ENCODE assay signal across 22 mouse cellular contexts in genomic region chr9:94382293-94382692, GRCm38 (mm10).
DNase-seq lines count a peak whose midpoint lies in the region; ATAC-seq and TF ChIP-seq lines count a peak whose summit lies in the region.
"Had no signal": no experiment of that assay in that cellular context is flagged by ENCODE, and none has a peak within 500 bp of the region (broad histone marks: within the 10 kb centered on the region; RNA-seq: fewer than 3 reads in every experiment).

No protein-coding gene starts in this region.

- no peaks in the 10 kb centered on the region for H3K36me3 ChIP-seq in hindbrain, embryonic 16.5 days (ENCODE audit: control insufficient read depth, insufficient read depth, low read length)
- H3K36me3 ChIP-seq in hindbrain, embryonic 13.5 days: no peaks in the 10 kb centered on the region
- H3K36me3 ChIP-seq in lung, embryonic 14.5 days (ENCODE audit: insufficient read depth): no peaks in the 10 kb centered on the region
- H3K36me3 ChIP-seq: embryonic facial prominence, embryonic 10.5 days; embryonic facial prominence, embryonic 13.5 days; forebrain, embryonic 12.5 days; forebrain, embryonic 15.5 days; heart, embryonic 10.5 days had no signal

- no peaks in the 10 kb centered on the region for H3K9me3 ChIP-seq in hindbrain, embryonic 16.5 days (ENCODE audit: control insufficient read depth, low read length)
- no peaks in the 10 kb centered on the region for H3K9me3 ChIP-seq in hindbrain, embryonic 13.5 days
- H3K9me3 ChIP-seq in lung, embryonic 14.5 days (ENCODE audit: low read depth, low read length): no peaks in the 10 kb centered on the region
- H3K9me3 ChIP-seq: embryonic facial prominence, embryonic 10.5 days; embryonic facial prominence, embryonic 13.5 days; forebrain, embryonic 12.5 days; forebrain, embryonic 15.5 days; heart, embryonic 10.5 days had no signal

- no peak overlapping the region for H3K9ac ChIP-seq in hindbrain, embryonic 16.5 days (ENCODE audit: low read depth, low read length)
- no peak overlapping the region for H3K9ac ChIP-seq in hindbrain, embryonic 13.5 days
- no peak overlapping the region for H3K9ac ChIP-seq in lung, embryonic 14.5 days
- H3K9ac ChIP-seq: embryonic facial prominence, embryonic 13.5 days; forebrain, embryonic 12.5 days; forebrain, embryonic 15.5 days had no signal

- DNase-seq in cerebellum, adult 9-10 months: peak; percentile 60
- no peak for DNase-seq in cerebellum, adult 8-10 months
- peak; percentile 20 to 25 for DNase-seq in cerebellum, postnatal 25 days
- no peak for DNase-seq in cerebellum, postnatal 36 days
- DNase-seq in lung, embryonic 14.5 days: peak; percentile 33
- no peak for DNase-seq in lung, postnatal 25 days (ENCODE audit: low spot score)
- DNase-seq: adrenal gland, adult 8-10 months; adrenal gland, postnatal 25 days; embryo, embryonic 11 days; gastrocnemius, postnatal 25 days; heart, adult 2 months; kidney, adult 2 months had no signal

- H3K27ac ChIP-seq in hindbrain, embryonic 16.5 days (ENCODE audit: low read depth, low read length): no peak overlapping the region
- H3K27ac ChIP-seq in hindbrain, embryonic 13.5 days: no peak overlapping the region
- no peak overlapping the region for H3K27ac ChIP-seq in lung, embryonic 14.5 days (ENCODE audit: low read depth)
- H3K27ac ChIP-seq: embryonic facial prominence, embryonic 10.5 days; embryonic facial prominence, embryonic 13.5 days; forebrain, embryonic 12.5 days; forebrain, embryonic 15.5 days; heart, adult 2 months; heart, embryonic 10.5 days had no signal

- no peak for TF ChIP-seq CTCF in lung, embryonic 14.5 days (IDR thresholded peaks at IDR 0.05; ENCODE audit: low read depth)

- WGBS in hindbrain, embryonic 16.5 days: 69% methylated on average over 2 of the region's 2 CpGs
- WGBS in hindbrain, embryonic 13.5 days: 82% methylated on average over 2 of the region's 2 CpGs
- WGBS in lung, embryonic 14.5 days: 42% methylated on average over 2 of the region's 2 CpGs

- no peak overlapping the region for H3K4me2 ChIP-seq in hindbrain, embryonic 16.5 days (ENCODE audit: low read length)
- no peak overlapping the region for H3K4me2 ChIP-seq in hindbrain, embryonic 13.5 days
- H3K4me2 ChIP-seq in lung, embryonic 14.5 days: no peak overlapping the region
- H3K4me2 ChIP-seq: embryonic facial prominence, embryonic 13.5 days; forebrain, embryonic 12.5 days; forebrain, embryonic 15.5 days had no signal

- peak; percentile 70 for ATAC-seq in hindbrain, embryonic 16.5 days
- no peak for ATAC-seq in hindbrain, embryonic 13.5 days (ENCODE audit: low FRiP score)
- peak; percentile 25; the same call in 1 of the 2 replicates for ATAC-seq in lung, embryonic 14.5 days (ENCODE audit: insufficient read depth)
- ATAC-seq: activated CD4-positive, CD25-positive, alpha-beta regulatory T cell, adult 4 months; forebrain, embryonic 15.5 days; intestine, postnatal 0 days had no signal

- H3K4me3 ChIP-seq in hindbrain, embryonic 16.5 days (ENCODE audit: low read length): no peak overlapping the region
- no peak overlapping the region for H3K4me3 ChIP-seq in hindbrain, embryonic 13.5 days
- no peak overlapping the region for H3K4me3 ChIP-seq in lung, embryonic 14.5 days (ENCODE audit: low read depth, low read length)
- H3K4me3 ChIP-seq: embryonic facial prominence, embryonic 10.5 days; embryonic facial prominence, embryonic 13.5 days; erythroblast, embryonic 14.5 days; forebrain, embryonic 12.5 days; forebrain, embryonic 15.5 days; heart, adult 2 months; heart, embryonic 10.5 days had no signal

- H3K27me3 ChIP-seq in hindbrain, embryonic 16.5 days (replicated peaks; ENCODE audit: control insufficient read depth, insufficient read depth, low read length): no peaks in the 10 kb centered on the region
- no peaks in the 10 kb centered on the region for H3K27me3 ChIP-seq in hindbrain, embryonic 13.5 days
- H3K27me3 ChIP-seq in lung, embryonic 14.5 days (ENCODE audit: insufficient read depth, low read length): no peaks in the 10 kb centered on the region
- H3K27me3 ChIP-seq: embryonic facial prominence, embryonic 13.5 days; forebrain, embryonic 12.5 days; forebrain, embryonic 15.5 days had no signal

- no peaks in the 10 kb centered on the region; the same call in 1 of the 2 replicates for H3K4me1 ChIP-seq in hindbrain, embryonic 16.5 days (ENCODE audit: control insufficient read depth, insufficient read depth, low read depth, low read length)
- H3K4me1 ChIP-seq in hindbrain, embryonic 13.5 days (replicated peaks): peaks cover 13% of the 10 kb centered on the region
- peaks cover 4% of the 10 kb centered on the region; the same call in 1 of the 2 replicates for H3K4me1 ChIP-seq in lung, embryonic 14.5 days (ENCODE audit: insufficient read depth)
- H3K4me1 ChIP-seq: embryonic facial prominence, embryonic 10.5 days; heart, embryonic 10.5 days had no signal

Comparison
In these comparisons a context has a peak if more than half of its experiments do, and no peak if none do; other contexts are left out.
1. DNase-seq: peak in cerebellum, adult 9-10 months (single experiment), cerebellum, postnatal 25 days (2 of 2) and lung, embryonic 14.5 days (single experiment); none in cerebellum, adult 8-10 months (single experiment), cerebellum, postnatal 36 days (0 of 2) and lung, postnatal 25 days (single experiment).